Mouse (Mus musculus): Measurements from ENCODE around the gene Nek1.
A peak's percentile ranks its signal among the peaks of the same experiment; 100 is the strongest.

- no peak for TF ChIP-seq CTCF (conservative IDR thresholded peaks at IDR 0.05; ENCODE audit: insufficient read depth, insufficient read length, low read depth, low read length)
- peak; percentile 78 for TF ChIP-seq POLR2A (IDR thresholded peaks at IDR 0.05; ENCODE audit: low read depth, low read length)
Observed at GRCm38 (mm10) chr8:60992910-60993638, at the start of gene Nek1.
